Comparison of ENCODE assay signal across 11 mouse cellular contexts in the genomic region with DNA sequence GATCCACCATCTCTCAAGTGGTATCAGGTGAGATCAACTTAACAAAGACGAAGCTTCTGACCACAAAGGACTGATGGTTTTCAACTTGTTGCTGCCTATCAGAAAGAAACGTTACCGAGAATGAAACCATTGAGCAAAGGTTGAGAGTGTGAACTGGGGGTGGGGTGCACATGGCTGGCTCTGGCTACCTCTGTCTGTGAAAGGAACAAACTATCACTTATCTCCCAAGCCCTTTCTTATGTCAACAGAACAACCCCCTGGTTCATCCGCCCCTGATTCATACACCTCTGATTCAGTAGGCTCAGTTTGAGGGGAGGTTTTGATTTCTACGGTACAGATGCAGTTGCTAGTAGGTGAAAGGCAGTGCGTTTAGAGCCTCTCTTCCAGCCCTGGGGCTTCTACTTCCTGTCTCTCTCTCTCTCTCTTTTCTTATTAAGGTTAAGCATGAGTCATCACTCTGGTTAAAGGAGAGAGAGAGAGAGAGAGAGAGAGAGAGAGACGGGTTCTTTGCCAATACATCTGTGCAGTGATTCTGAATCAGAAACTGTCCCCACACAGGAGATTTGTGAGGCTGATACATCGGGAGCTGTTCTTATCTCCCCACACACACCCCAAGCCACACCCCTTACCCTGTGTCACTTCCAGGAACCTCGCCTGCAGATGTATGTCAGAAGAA. TPM values are rescaled to one million over a fixed set of nuclear protein-coding genes. Genes with fewer than 3 reads are reported as not detected.
DNase-seq lines count a peak whose midpoint lies in the region; ATAC-seq lines count a peak whose summit lies in the region.
"Had no signal": no experiment of that assay in that cellular context is flagged by ENCODE, and none has a peak within 500 bp of the region (broad histone marks: within the 10 kb centered on the region; RNA-seq: fewer than 3 reads in every experiment).

No protein-coding gene starts in this region.

- no peaks in the 10 kb centered on the region for H3K36me3 ChIP-seq in heart, embryonic 12.5 days

- WGBS in heart, embryonic 12.5 days: 34% methylated on average over 9 of the region's 9 CpGs

- peaks cover 11% of the 10 kb centered on the region for H3K4me1 ChIP-seq in heart, embryonic 12.5 days (replicated peaks)

- H3K27ac ChIP-seq in heart, embryonic 12.5 days (ENCODE audit: poor library complexity, severe bottlenecking): no peak overlapping the region

- no peak overlapping the region for H3K9ac ChIP-seq in heart, embryonic 12.5 days

- ATAC-seq in heart, embryonic 12.5 days (ENCODE audit: insufficient number of reproducible peaks, low FRiP score): no peak
- ATAC-seq: Patski had no signal

- H3K4me2 ChIP-seq in heart, embryonic 12.5 days: peak overlapping the region; percentile 36

- no peak overlapping the region for H3K4me3 ChIP-seq in heart, embryonic 12.5 days
- H3K4me3 ChIP-seq: megakaryocyte, embryonic 14.5 days had no signal

- H3K9me3 ChIP-seq in heart, embryonic 12.5 days (replicated peaks): no peaks in the 10 kb centered on the region

- H3K27me3 ChIP-seq in heart, embryonic 12.5 days (replicated peaks): no peaks in the 10 kb centered on the region
- H3K27me3 ChIP-seq: Patski had no signal

- no peak for DNase-seq in heart, adult 8-10 months (ENCODE audit: low spot score)
- peak; percentile 91 for DNase-seq in CD4-positive helper T cell, adult 2 months (ENCODE audit: low read depth, low spot score)
- peak; percentile 26 to 50 for DNase-seq in adrenal gland, postnatal 36 days
- DNase-seq in naive thymus-derived CD4-positive, alpha-beta T cell, adult 2 months (ENCODE audit: low read depth): peak; percentile 76
- DNase-seq in kidney, adult 18-20 months: no peak
- DNase-seq in cerebellum, adult 9-10 months: no peak
- no peak for DNase-seq in gastrocnemius, adult 18-20 months (ENCODE audit: low spot score)
- DNase-seq: kidney, postnatal 14 days had no signal

RNA-seq across cellular contexts. Expression of gene Hif1a, which starts 59.0 kb away (rescaled TPM):
- 219 and 235 TPM in 2 replicates for polyA plus RNA-seq in heart, embryonic 12.5 days (2016; fragmentation: Nextera tagmentation; extraction: Ambion mirVana)
- total RNA-seq in heart, adult 8-10 months (2022): 10 to 100 TPM; 39.3 to 48.6 (median 43.8) TPM
- total RNA-seq in adrenal gland, postnatal 36 days (2021): 10 to 100 TPM; 66.5 to 69.1 TPM
- 10 to 100 TPM; 10.5 to 17.9 TPM for total RNA-seq in gastrocnemius, adult 18-20 months (2021)

Comparison
In these comparisons a context has a peak if more than half of its experiments do, and no peak if none do; other contexts are left out.
1. DNase-seq: peak in CD4-positive helper T cell, adult 2 months (single experiment), adrenal gland, postnatal 36 days (2 of 2) and naive thymus-derived CD4-positive, alpha-beta T cell, adult 2 months (single experiment); none in heart, adult 8-10 months (single experiment), kidney, adult 18-20 months (single experiment), cerebellum, adult 9-10 months (single experiment) and gastrocnemius, adult 18-20 months (single experiment).